Mouse (Mus musculus) liver, adult 2 months (tissue): ENCODE data around the gene Sh3bp1.

Experiments used
- CTCF ChIP-seq: fragments of 200-500 bp; IDR thresholded peaks from 2 replicates; pipeline ENCODE4 v1.5.1; 2011; ENCODE audit warnings: low read depth, low read length, control low read depth
- POLR2A ChIP-seq: fragments of 200-500 bp; IDR thresholded peaks from 2 replicates; pipeline ENCODE4 v1.6.1; 2011; ENCODE audit warnings: low read length, control low read depth; ENCODE audit not compliant: insufficient read depth; ENCODE audit errors: extremely low read depth

DNA sequence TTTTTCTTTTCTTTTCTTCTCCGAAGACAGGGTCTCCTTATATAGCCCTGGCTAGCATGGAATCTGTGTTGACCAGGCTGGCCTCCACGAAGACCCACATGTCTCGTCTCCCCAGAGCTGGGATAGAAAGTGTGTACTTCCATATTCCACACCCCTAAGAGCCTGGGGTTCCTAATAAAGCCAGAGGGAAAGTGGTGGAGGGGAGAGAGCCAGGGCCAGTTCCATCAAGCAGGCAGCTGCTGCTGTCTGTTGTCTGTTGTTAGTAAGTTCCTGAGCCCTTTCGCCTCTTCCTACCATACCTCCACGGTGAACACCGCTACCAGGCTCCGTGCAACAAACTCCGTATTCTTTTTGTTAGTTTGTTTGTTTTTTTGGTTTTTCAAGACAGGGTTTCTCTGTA, 29.0 kb downstream of the Sh3bp1 start:
- TF ChIP-seq CTCF (no peak), POLR2A (no peak)
